Mouse (Mus musculus) intestine, embryonic 16.5 days (tissue): ENCODE data around the gene Rbpj. TPM values are rescaled to one million over a fixed set of nuclear protein-coding genes. Genes with fewer than 3 reads are reported as not detected.
A peak's percentile ranks its signal among the peaks of the same experiment; 100 is the strongest.

Experiments
- ATAC-seq: fragments of 200-750 bp; cut with Nextera tagmentation; 2 replicates; pipeline ENCODE4 v1.8.0; 2017; ENCODE audit warnings: moderate TSS enrichment, moderate library complexity
- H3K27ac ChIP-seq: fragments of 300-500 bp; sonication (generic); 2 replicates; pipeline ENCODE4 v1.5.1; 2014; ENCODE audit warnings: mild to moderate bottlenecking, low read length
- H3K27me3 ChIP-seq: fragments of 300-500 bp; sonication (generic); replicated peaks from 2 replicates; pipeline ENCODE4 v1.6.1; 2014; ENCODE audit warnings: low read length, control low read depth, mixed read lengths; ENCODE audit not compliant: control insufficient read depth, insufficient read depth
- H3K36me3 ChIP-seq: fragments of 300-500 bp; sonication (generic); 2 replicates; pipeline ENCODE4 v1.6.1; 2014; ENCODE audit warnings: low read length, control low read depth; ENCODE audit not compliant: control insufficient read depth, insufficient read depth
- H3K4me1 ChIP-seq: fragments of 300-500 bp; sonication (generic); 2 replicates; pipeline ENCODE4 v1.6.1; 2014; ENCODE audit warnings: low read length, control low read depth, mixed read lengths; ENCODE audit not compliant: control insufficient read depth, insufficient read depth
- H3K4me2 ChIP-seq: fragments of 300-500 bp; sonication (generic); 2 replicates; pipeline ENCODE4 v1.6.1; 2014; ENCODE audit warnings: low read depth, low read length, control low read depth
- H3K4me3 ChIP-seq: fragments of 300-500 bp; sonication (generic); 2 replicates; pipeline ENCODE4 v1.5.1; 2014; ENCODE audit warnings: mild to moderate bottlenecking, low read length
- H3K9ac ChIP-seq: fragments of 300-500 bp; sonication (generic); 2 replicates; pipeline ENCODE4 v1.6.1; 2014; ENCODE audit warnings: low read depth, low read length
- H3K9me3 ChIP-seq: fragments of 300-500 bp; sonication (generic); 2 replicates; pipeline ENCODE4 v1.6.1; 2016; ENCODE audit warnings: low read length, control low read depth; ENCODE audit not compliant: control insufficient read depth
- WGBS: fragments of 180-500 bp; shearing (Covaris S2); extraction: QIAGEN DNeasy Blood & Tissue Kit; methylation state at CpG from one replicate; pipeline ENCODE4 v1.1.7; 2014; 5-methylcytosine and 5-hydroxymethylcytosine counted together
- polyA plus RNA-seq: library from polyadenylated mRNA; unstranded; fragments of >200 nt; fragmentation: Nextera tagmentation; extraction: Ambion mirVana; gene quantifications from 2 replicates; pipeline ENCODE4 v1.2.1, GENCODE M21; 2015

Gene Rbpj
- polyA plus RNA-seq, 1 experiment from 2014 or later: 19.8 TPM

GRCm38 (mm10) chr5:53500509-53501145 is 34.7 kb downstream of the Rbpj start:
- H3K27me3 ChIP-seq: no peaks in the 10 kb centered on the region
- no peak overlapping the region for H3K4me2 ChIP-seq
- H3K4me3 ChIP-seq: no peak overlapping the region
- ATAC-seq: no peak
- no peaks in the 10 kb centered on the region for H3K36me3 ChIP-seq
- H3K9ac ChIP-seq: no peak overlapping the region
- H3K27ac ChIP-seq: no peak overlapping the region
- 78% methylated on average over 10 of the region's 10 CpGs for WGBS
- no peaks in the 10 kb centered on the region for H3K4me1 ChIP-seq
- no peaks in the 10 kb centered on the region for H3K9me3 ChIP-seq

GRCm38 (mm10) chr5:53503261-53503660 is 37.3 kb downstream of the Rbpj start:
- Histone ChIP-seq H3K27me3 (no peaks in the 10 kb centered on the region), H3K9me3 (no peaks in the 10 kb centered on the region), H3K27ac (no peak overlapping the region), H3K4me3 (no peak overlapping the region), H3K4me2 (no peak overlapping the region), H3K4me1 (no peaks in the 10 kb centered on the region), H3K36me3 (no peaks in the 10 kb centered on the region), H3K9ac (no peak overlapping the region)
- no peak for ATAC-seq
- WGBS: 49% methylated on average over 2 of the region's 3 CpGs

GRCm38 (mm10) chr5:53505751-53506150 is 39.8 kb downstream of the Rbpj start:
- no peaks in the 10 kb centered on the region for H3K36me3 ChIP-seq
- no peak for ATAC-seq
- no peaks in the 10 kb centered on the region for H3K27me3 ChIP-seq
- no peak overlapping the region for H3K27ac ChIP-seq
- H3K4me1 ChIP-seq: no peaks in the 10 kb centered on the region
- no peak overlapping the region for H3K4me3 ChIP-seq
- 79% methylated on average over 6 of the region's 6 CpGs for WGBS
- H3K9ac ChIP-seq: no peak overlapping the region
- H3K4me2 ChIP-seq: no peak overlapping the region
- H3K9me3 ChIP-seq: no peaks in the 10 kb centered on the region

- Histone ChIP-seq H3K9me3 (no peaks in the 10 kb centered on the region), H3K36me3 (no peaks in the 10 kb centered on the region), H3K9ac (no peak overlapping the region), H3K4me3 (no peak overlapping the region), H3K27me3 (no peaks in the 10 kb centered on the region), H3K4me1 (no peaks in the 10 kb centered on the region), H3K4me2 (no peak overlapping the region), H3K27ac (no peak overlapping the region)
- WGBS: 78% methylated on average over 5 of the region's 5 CpGs
- no peak for ATAC-seq
Observed at GRCm38 (mm10) chr5:53507371-53507770, 41.4 kb downstream of the Rbpj start.

- no peaks in the 10 kb centered on the region; the same call in 1 of the 2 replicates for H3K9me3 ChIP-seq
- H3K4me1 ChIP-seq: no peaks in the 10 kb centered on the region
- H3K27ac ChIP-seq: 0 out of 2 replicates have a peak overlapping the region, but pooled peaks have one; percentile 10
- H3K36me3 ChIP-seq: no peaks in the 10 kb centered on the region
- 55% methylated on average over 10 of the region's 10 CpGs for WGBS
- H3K4me2 ChIP-seq: no peak overlapping the region
- no peak overlapping the region for H3K4me3 ChIP-seq
- H3K9ac ChIP-seq: no peak overlapping the region
- no peaks in the 10 kb centered on the region for H3K27me3 ChIP-seq
- no peak for ATAC-seq
Observed at GRCm38 (mm10) chr5:53509465-53509864, 43.5 kb downstream of the Rbpj start.

GRCm38 (mm10) chr5:53509927-53510326 is 44.0 kb downstream of the Rbpj start:
- H3K27ac ChIP-seq: no peak overlapping the region
- H3K9me3 ChIP-seq: no peaks in the 10 kb centered on the region; the same call in 1 of the 2 replicates
- no peak overlapping the region for H3K4me2 ChIP-seq
- H3K27me3 ChIP-seq: no peaks in the 10 kb centered on the region
- H3K36me3 ChIP-seq: no peaks in the 10 kb centered on the region
- no peaks in the 10 kb centered on the region for H3K4me1 ChIP-seq
- no peak overlapping the region for H3K4me3 ChIP-seq
- WGBS: 93% methylated on average over 2 of the region's 2 CpGs
- ATAC-seq: no peak
- no peak overlapping the region for H3K9ac ChIP-seq

- WGBS: 82% methylated on average over 4 of the region's 4 CpGs
- no peaks in the 10 kb centered on the region for H3K36me3 ChIP-seq
Observed at GRCm38 (mm10) chr5:53511426-53511825, 45.5 kb downstream of the Rbpj start.

GRCm38 (mm10) chr5:53514959-53515612 is 49.1 kb downstream of the Rbpj start:
- Histone ChIP-seq H3K9me3 (no peaks in the 10 kb centered on the region; the same call in 1 of the 2 replicates), H3K36me3 (no peaks in the 10 kb centered on the region), H3K4me1 (no peaks in the 10 kb centered on the region), H3K4me3 (no peak overlapping the region), H3K27me3 (no peaks in the 10 kb centered on the region), H3K9ac (no peak overlapping the region), H3K4me2 (no peak overlapping the region), H3K27ac (no peak overlapping the region)
- ATAC-seq: 0 out of 2 replicates have a peak, but pooled peaks have one; percentile 16
- whole genome bisulfite sequencing: 57% methylated on average over 4 of the region's 4 CpGs

More at GRCm38 (mm10) chr5:53511426-53511825, 45.5 kb downstream of the Rbpj start:
- H3K4me3 ChIP-seq: no peak overlapping the region
- H3K4me1 ChIP-seq: no peaks in the 10 kb centered on the region
- no peak for ATAC-seq
- no peak overlapping the region for H3K4me2 ChIP-seq
- H3K27ac ChIP-seq: no peak overlapping the region
- no peaks in the 10 kb centered on the region; the same call in 1 of the 2 replicates for H3K9me3 ChIP-seq
- no peaks in the 10 kb centered on the region for H3K27me3 ChIP-seq
- H3K9ac ChIP-seq: no peak overlapping the region

GRCm38 (mm10) chr5:53516482-53516881 is 50.5 kb downstream of the Rbpj start:
- no peak overlapping the region for H3K4me2 ChIP-seq
- no peaks in the 10 kb centered on the region for H3K27me3 ChIP-seq
- WGBS: 86% methylated on average over 2 of the region's 2 CpGs
- no peaks in the 10 kb centered on the region for H3K36me3 ChIP-seq
- H3K9me3 ChIP-seq: no peaks in the 10 kb centered on the region; the same call in 1 of the 2 replicates
- no peak overlapping the region for H3K9ac ChIP-seq
- no peak overlapping the region for H3K4me3 ChIP-seq
- H3K27ac ChIP-seq: no peak overlapping the region
- ATAC-seq: no peak
- no peaks in the 10 kb centered on the region for H3K4me1 ChIP-seq
